ENCODE assay signal across 10 mouse cellular contexts in the genomic region with DNA sequence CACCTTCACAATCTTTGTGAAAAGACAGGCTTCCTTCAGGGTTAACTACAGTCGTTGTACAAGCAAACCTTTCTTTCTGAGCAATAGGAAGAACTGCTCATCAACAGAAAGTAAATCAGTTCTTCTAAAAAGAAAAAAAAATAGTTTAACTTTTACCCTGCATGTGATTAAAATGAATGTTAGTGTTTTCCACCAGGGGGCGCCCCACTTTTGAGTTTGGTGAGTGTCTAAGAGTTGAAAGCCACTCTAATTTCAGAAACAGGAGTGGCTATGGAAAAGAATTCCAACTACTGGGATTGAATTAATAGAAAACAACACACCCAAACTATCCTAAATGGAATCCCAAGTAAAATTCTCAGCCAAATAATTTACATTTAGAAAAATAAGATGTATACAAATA.
A peak's percentile ranks its signal among the peaks of the same experiment; 100 is the strongest.
DNase-seq lines count a peak whose midpoint lies in the region; ATAC-seq and TF ChIP-seq lines count a peak whose summit lies in the region.
"Had no signal": no experiment of that assay in that cellular context is flagged by ENCODE, and none has a peak within 500 bp of the region (broad histone marks: within the 10 kb centered on the region; RNA-seq: fewer than 3 reads in every experiment).

No protein-coding gene starts in this region.

- no peaks in the 10 kb centered on the region for H3K27me3 ChIP-seq in heart, adult 2 months (ENCODE audit: control insufficient read depth, insufficient read depth, low read length)
- no peaks in the 10 kb centered on the region for H3K27me3 ChIP-seq in embryonic facial prominence, embryonic 11.5 days (ENCODE audit: control insufficient read depth, insufficient read depth, low read length)
- H3K27me3 ChIP-seq: heart, embryonic 15.5 days; megakaryocyte, embryonic 14.5 days had no signal

- TF ChIP-seq CTCF in heart, adult 2 months (IDR thresholded peaks at IDR 0.05), result peak; percentile 68

- no peak for ATAC-seq in embryonic facial prominence, embryonic 11.5 days (replicated peaks; ENCODE audit: insufficient number of reproducible peaks, low FRiP score, low TSS enrichment, low read depth)
- no peak for ATAC-seq in activated CD4-positive, CD25-positive, alpha-beta regulatory T cell, adult 4 months

- peak in 1 of 2 experiments; percentile 19 for DNase-seq in heart, adult 2 months
- no peak for DNase-seq in heart, postnatal 25 days (ENCODE audit: low spot score)
- DNase-seq in right cerebral cortex, adult 18-20 months, result peak; percentile 3
- no peak for DNase-seq in right cerebral cortex, postnatal 36 days (ENCODE audit: low spot score in 2 of 2)
- peak; percentile 64 for DNase-seq in embryonic facial prominence, embryonic 11.5 days (ENCODE audit: low spot score)
- DNase-seq in retina, embryonic 14.5 days (ENCODE audit: low spot score), result peak; percentile 60
- no peak for DNase-seq in cerebellum, adult 11-12 months

- H3K4me1 ChIP-seq in heart, adult 2 months (ENCODE audit: control insufficient read depth, insufficient read depth, low read length), result no peaks in the 10 kb centered on the region
- no peaks in the 10 kb centered on the region for H3K4me1 ChIP-seq in embryonic facial prominence, embryonic 11.5 days (ENCODE audit: control insufficient read depth, insufficient read depth, low read length)
- H3K4me1 ChIP-seq: heart, embryonic 15.5 days; megakaryocyte, embryonic 14.5 days had no signal

- H3K4me2 ChIP-seq in embryonic facial prominence, embryonic 11.5 days (ENCODE audit: low read depth, low read length), result no peak overlapping the region
- H3K4me2 ChIP-seq: heart, embryonic 15.5 days had no signal

- H3K9ac ChIP-seq in heart, adult 2 months (ENCODE audit: low read depth, low read length), result no peak overlapping the region
- H3K9ac ChIP-seq in embryonic facial prominence, embryonic 11.5 days (replicated peaks; ENCODE audit: low read length), result no peak overlapping the region
- H3K9ac ChIP-seq: heart, embryonic 15.5 days had no signal

- H3K79me2 ChIP-seq in heart, adult 2 months (replicated peaks; ENCODE audit: control insufficient read depth, insufficient read depth, low read length), result no peaks in the 10 kb centered on the region

- no peaks in the 10 kb centered on the region for H3K36me3 ChIP-seq in heart, adult 2 months (ENCODE audit: control insufficient read depth, insufficient read depth, low read length)
- no peaks in the 10 kb centered on the region for H3K36me3 ChIP-seq in embryonic facial prominence, embryonic 11.5 days (replicated peaks; ENCODE audit: control insufficient read depth, insufficient read depth, low read depth, low read length)
- H3K36me3 ChIP-seq: heart, embryonic 15.5 days had no signal

- no peak overlapping the region for H3K4me3 ChIP-seq in heart, adult 2 months
- no peak overlapping the region for H3K4me3 ChIP-seq in embryonic facial prominence, embryonic 11.5 days (ENCODE audit: low read depth, low read length)
- H3K4me3 ChIP-seq: heart, embryonic 15.5 days; megakaryocyte, embryonic 14.5 days had no signal

- WGBS in heart, adult 2 months, result 4% methylated on average over 2 of the region's 2 CpGs
- 9% methylated on average over 2 of the region's 2 CpGs for WGBS in embryonic facial prominence, embryonic 11.5 days

- H3K9me3 ChIP-seq in embryonic facial prominence, embryonic 11.5 days (replicated peaks; ENCODE audit: control insufficient read depth, low read length), result no peaks in the 10 kb centered on the region
- H3K9me3 ChIP-seq: heart, embryonic 15.5 days; megakaryocyte, embryonic 14.5 days had no signal

- no peak for TF ChIP-seq POLR2A in heart, adult 2 months (IDR thresholded peaks at IDR 0.05; ENCODE audit: insufficient read depth, low read depth, low read length)

- intact Hi-C loops in heart, adult 2 months (cut with DNase I), result loop anchor here (2.0 to 10.0 kb wide), 2 partner anchors 261 to 677 kb away; no protein-coding TSS in a partner anchor
- intact Hi-C loops in heart, postnatal 25 days (cut with DNase I), result loop anchor here (2.0 kb wide), 1 partner anchor 675 kb away; no protein-coding TSS in a partner anchor

- TF ChIP-seq EP300 in heart, adult 2 months (IDR thresholded peaks at IDR 0.05; ENCODE audit: insufficient read depth, low read depth, low read length), result no peak

- H3K27ac ChIP-seq in heart, adult 2 months, result no peak overlapping the region
- no peak overlapping the region for H3K27ac ChIP-seq in embryonic facial prominence, embryonic 11.5 days (replicated peaks; ENCODE audit: low read depth, low read length)
- H3K27ac ChIP-seq: heart, embryonic 15.5 days had no signal

Comparison
In these comparisons a context has a peak if more than half of its experiments do, and no peak if none do; other contexts are left out.
1. DNase-seq: peak in right cerebral cortex, adult 18-20 months (single experiment), embryonic facial prominence, embryonic 11.5 days (single experiment) and retina, embryonic 14.5 days (single experiment); none in heart, postnatal 25 days (single experiment), right cerebral cortex, postnatal 36 days (0 of 2) and cerebellum, adult 11-12 months (single experiment).